Comparison of ENCODE assay signal across 8 mouse cellular contexts in the genomic region with DNA sequence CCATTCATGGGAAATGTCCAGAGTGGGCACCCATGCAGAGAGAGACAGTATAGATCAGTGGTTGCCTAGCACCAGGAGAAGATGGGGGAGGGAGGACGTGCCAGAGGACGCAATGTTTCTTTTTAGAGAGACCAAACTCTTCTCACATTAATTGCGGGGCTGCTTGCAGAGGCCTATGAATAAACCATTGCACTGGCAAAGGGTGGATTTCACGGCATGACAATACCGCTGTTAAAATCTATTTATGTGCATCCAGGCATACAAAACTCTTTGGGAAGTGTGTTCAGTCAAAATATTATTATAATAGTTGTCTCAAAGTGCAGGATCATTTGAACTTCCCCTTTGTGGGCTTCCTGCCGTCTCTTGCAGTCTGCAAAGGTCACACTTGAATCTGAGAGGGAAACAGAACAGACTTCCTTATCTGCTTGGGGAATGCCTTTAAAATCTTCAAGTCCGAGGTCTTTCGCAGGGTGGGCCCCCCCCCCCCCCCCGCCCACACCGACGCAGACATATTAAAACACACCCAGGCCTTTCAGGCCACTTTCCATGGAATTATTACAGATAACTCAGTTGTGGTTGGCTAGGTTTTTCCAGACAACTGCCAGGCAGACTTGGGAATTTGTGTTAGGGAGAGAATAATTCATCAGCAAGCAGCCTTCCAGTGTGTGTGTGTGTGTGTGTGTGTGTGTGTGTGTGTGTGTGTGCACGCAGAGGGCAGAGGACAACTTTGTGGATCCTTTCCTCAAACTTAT.
DNase-seq lines count a peak whose midpoint lies in the region; ATAC-seq and TF ChIP-seq lines count a peak whose summit lies in the region.

No protein-coding gene starts in this region.

- H3K36me3 ChIP-seq in limb, embryonic 12.5 days, result no peaks in the 10 kb centered on the region
- no peaks in the 10 kb centered on the region for H3K36me3 ChIP-seq in limb, embryonic 10.5 days
- H3K36me3 ChIP-seq in hindbrain, postnatal 0 days (ENCODE audit: insufficient read depth, low read length), result no peaks in the 10 kb centered on the region
- H3K36me3 ChIP-seq in liver, postnatal 0 days (replicated peaks; ENCODE audit: insufficient read depth, low read length), result no peaks in the 10 kb centered on the region

- H3K9me3 ChIP-seq in limb, embryonic 12.5 days, result 0 out of 2 replicates have a peak, but pooled peaks cover 4% of the 10 kb centered on the region
- H3K9me3 ChIP-seq in limb, embryonic 10.5 days (replicated peaks), result no peaks in the 10 kb centered on the region
- no peaks in the 10 kb centered on the region for H3K9me3 ChIP-seq in hindbrain, postnatal 0 days (ENCODE audit: low read length)
- H3K9me3 ChIP-seq in liver, postnatal 0 days (ENCODE audit: low read length), result no peaks in the 10 kb centered on the region

- no peak overlapping the region for H3K4me3 ChIP-seq in limb, embryonic 12.5 days (replicated peaks)
- H3K4me3 ChIP-seq in limb, embryonic 10.5 days, result no peak overlapping the region
- no peak overlapping the region for H3K4me3 ChIP-seq in hindbrain, postnatal 0 days (ENCODE audit: low read length)
- no peak overlapping the region for H3K4me3 ChIP-seq in liver, postnatal 0 days (ENCODE audit: low read depth, low read length)

- H3K9ac ChIP-seq in limb, embryonic 12.5 days (replicated peaks), result no peak overlapping the region
- H3K9ac ChIP-seq in hindbrain, postnatal 0 days (replicated peaks; ENCODE audit: low read length), result no peak overlapping the region
- no peak overlapping the region for H3K9ac ChIP-seq in liver, postnatal 0 days (replicated peaks)

- no peak for TF ChIP-seq CTCF in hindbrain, postnatal 0 days (IDR thresholded peaks at IDR 0.05; ENCODE audit: low read depth)
- no peak for TF ChIP-seq CTCF in liver, postnatal 0 days (IDR thresholded peaks at IDR 0.05; ENCODE audit: low read depth)

- H3K27ac ChIP-seq in limb, embryonic 12.5 days, result peak overlapping the region; percentile 45; the same call in 1 of the 2 replicates
- H3K27ac ChIP-seq in limb, embryonic 10.5 days, result no peak overlapping the region
- peak overlapping the region; percentile 36; the same call in 1 of the 2 replicates for H3K27ac ChIP-seq in hindbrain, postnatal 0 days
- H3K27ac ChIP-seq in liver, postnatal 0 days (ENCODE audit: low read depth), result no peak overlapping the region; the same call in 1 of the 2 replicates

- 39% methylated on average over 12 of the region's 12 CpGs for WGBS in limb, embryonic 12.5 days
- WGBS in limb, embryonic 10.5 days, result 51% methylated on average over 12 of the region's 12 CpGs
- WGBS in hindbrain, postnatal 0 days, result 5% methylated on average over 11 of the region's 12 CpGs
- 14% methylated on average over 12 of the region's 12 CpGs for WGBS in liver, postnatal 0 days (ENCODE audit: insufficient replicate concordance)

- peaks cover 12% of the 10 kb centered on the region for H3K4me1 ChIP-seq in limb, embryonic 12.5 days (replicated peaks)
- H3K4me1 ChIP-seq in limb, embryonic 10.5 days, result peaks cover 20% of the 10 kb centered on the region
- no peaks in the 10 kb centered on the region; the same call in 1 of the 2 replicates for H3K4me1 ChIP-seq in hindbrain, postnatal 0 days (ENCODE audit: insufficient read depth, low read length)
- peaks cover 6% of the 10 kb centered on the region for H3K4me1 ChIP-seq in liver, postnatal 0 days (ENCODE audit: insufficient read depth)

- H3K27me3 ChIP-seq in limb, embryonic 12.5 days, result no peaks in the 10 kb centered on the region
- H3K27me3 ChIP-seq in limb, embryonic 10.5 days (ENCODE audit: low read depth, poor library complexity, severe bottlenecking), result no peaks in the 10 kb centered on the region
- H3K27me3 ChIP-seq in hindbrain, postnatal 0 days (ENCODE audit: insufficient read depth, low read length), result no peaks in the 10 kb centered on the region
- H3K27me3 ChIP-seq in liver, postnatal 0 days (ENCODE audit: insufficient read depth, low read length), result no peaks in the 10 kb centered on the region

- TF ChIP-seq EP300 in liver, postnatal 0 days (IDR thresholded peaks at IDR 0.05; ENCODE audit: low read depth), result no peak

- DNase-seq in limb, embryonic 10.5 days (ENCODE audit: low spot score), result no peak
- peak; percentile 38 to 52 for DNase-seq in frontal cortex, postnatal 36 days (ENCODE audit: low spot score in 2 of 2)
- peak; percentile 45 for DNase-seq in hindbrain, postnatal 0 days (ENCODE audit: low spot score)
- no peak for DNase-seq in liver, postnatal 0 days
- peak; percentile 76 to 85 for DNase-seq in right cerebral cortex, postnatal 10 days (ENCODE audit: low spot score in 2 of 2)
- DNase-seq in cerebellum, adult 11-12 months, result no peak

- ATAC-seq in limb, embryonic 12.5 days (ENCODE audit: insufficient number of reproducible peaks, insufficient read depth, low FRiP score, low TSS enrichment, low read depth), result no peak
- ATAC-seq in hindbrain, postnatal 0 days, result peak; percentile 58
- ATAC-seq in liver, postnatal 0 days, result peak; percentile 43; the same call in 1 of the 2 replicates
- no peak for ATAC-seq in CD4-positive, CD25-positive, alpha-beta regulatory T cell, adult 4 months

- H3K4me2 ChIP-seq in limb, embryonic 12.5 days, result no peak overlapping the region
- H3K4me2 ChIP-seq in hindbrain, postnatal 0 days (ENCODE audit: low read depth, low read length), result no peak overlapping the region
- H3K4me2 ChIP-seq in liver, postnatal 0 days (ENCODE audit: low read depth, low read length), result no peak overlapping the region

Comparison
In these comparisons a context has a peak if more than half of its experiments do, and no peak if none do; other contexts are left out.
1. H3K27ac ChIP-seq: peak in limb, embryonic 12.5 days (single experiment) and hindbrain, postnatal 0 days (single experiment); none in limb, embryonic 10.5 days (single experiment) and liver, postnatal 0 days (single experiment).
2. ATAC-seq: peak in hindbrain, postnatal 0 days (single experiment) and liver, postnatal 0 days (single experiment); none in limb, embryonic 12.5 days (single experiment) and CD4-positive, CD25-positive, alpha-beta regulatory T cell, adult 4 months (single experiment).
3. DNase-seq: peak in frontal cortex, postnatal 36 days (2 of 2), hindbrain, postnatal 0 days (single experiment) and right cerebral cortex, postnatal 10 days (2 of 2); none in limb, embryonic 10.5 days (single experiment), liver, postnatal 0 days (single experiment) and cerebellum, adult 11-12 months (single experiment).